Mouse (Mus musculus) cerebellum, postnatal 4 days (tissue): ENCODE measurements around the gene Pla2g15.

Experiments
- DNase-seq, 2 experiments: peaks; one replicate each; pipeline ENCODE4 v3.0.0; 2022; ENCODE audit warnings: low spot score in 2 of 2, mixed read lengths in 1 of 2

The Pla2g15 gene

DNA sequence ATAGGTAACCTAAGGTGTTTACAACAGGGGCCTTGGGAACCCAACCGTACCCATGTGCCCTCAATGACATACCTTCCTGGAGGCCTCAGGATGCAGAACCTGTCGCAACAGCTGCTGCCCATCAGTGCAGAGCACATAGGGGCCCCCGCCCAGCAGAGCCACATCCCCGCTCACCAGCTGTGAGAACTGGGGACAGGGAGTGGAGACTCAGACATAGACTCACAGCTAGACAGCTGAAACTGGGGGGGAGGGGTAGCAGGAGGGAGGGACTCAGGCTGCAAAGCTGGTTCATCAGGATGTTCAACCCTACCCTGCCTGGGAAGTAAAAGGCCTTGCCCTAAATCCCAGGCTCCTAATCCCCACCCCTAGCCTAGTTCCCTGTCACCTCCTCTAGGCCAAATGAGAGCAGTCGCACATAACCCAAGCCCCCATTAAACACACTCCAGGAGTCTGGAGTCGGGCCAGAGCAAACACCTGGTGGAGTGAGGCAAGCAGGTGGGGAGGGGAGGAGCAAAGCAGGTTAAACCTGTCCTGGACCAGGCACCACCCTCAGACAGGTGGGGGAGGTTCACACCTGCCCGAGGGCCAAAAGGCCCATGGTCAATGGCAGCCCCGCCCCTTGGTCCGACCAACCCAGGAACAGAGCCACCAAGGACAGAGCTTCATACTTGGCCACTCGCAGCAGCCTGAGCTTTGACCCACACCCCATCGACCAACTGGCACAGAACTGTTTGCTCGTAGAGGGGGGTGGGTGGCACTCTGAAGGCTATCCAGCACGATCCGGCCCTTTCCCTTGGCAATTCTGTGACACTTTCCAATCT is 15.2 kb upstream of the Pla2g15 start:
- no peak for DNase-seq

DNA sequence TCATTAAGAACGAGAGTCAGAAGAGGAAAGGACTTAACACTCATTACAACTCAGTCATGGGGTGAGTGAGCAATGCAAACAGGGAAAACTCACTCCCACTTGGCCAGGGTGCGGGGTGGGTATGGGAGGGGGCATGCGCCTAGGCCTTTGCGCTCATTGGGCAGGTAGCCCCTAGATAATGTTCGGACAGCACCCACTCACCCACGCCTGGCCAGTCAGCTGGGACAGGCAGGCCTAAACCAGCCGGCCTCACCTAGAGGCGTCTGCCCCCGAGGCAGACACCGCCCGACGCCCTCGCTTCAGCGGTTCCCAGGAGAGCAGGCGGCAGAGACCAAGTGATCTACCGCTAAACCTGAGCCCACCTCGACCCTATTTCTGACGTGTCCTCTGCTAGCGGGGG is 14.5 kb upstream of the Pla2g15 start:
- no peak for DNase-seq

DNA sequence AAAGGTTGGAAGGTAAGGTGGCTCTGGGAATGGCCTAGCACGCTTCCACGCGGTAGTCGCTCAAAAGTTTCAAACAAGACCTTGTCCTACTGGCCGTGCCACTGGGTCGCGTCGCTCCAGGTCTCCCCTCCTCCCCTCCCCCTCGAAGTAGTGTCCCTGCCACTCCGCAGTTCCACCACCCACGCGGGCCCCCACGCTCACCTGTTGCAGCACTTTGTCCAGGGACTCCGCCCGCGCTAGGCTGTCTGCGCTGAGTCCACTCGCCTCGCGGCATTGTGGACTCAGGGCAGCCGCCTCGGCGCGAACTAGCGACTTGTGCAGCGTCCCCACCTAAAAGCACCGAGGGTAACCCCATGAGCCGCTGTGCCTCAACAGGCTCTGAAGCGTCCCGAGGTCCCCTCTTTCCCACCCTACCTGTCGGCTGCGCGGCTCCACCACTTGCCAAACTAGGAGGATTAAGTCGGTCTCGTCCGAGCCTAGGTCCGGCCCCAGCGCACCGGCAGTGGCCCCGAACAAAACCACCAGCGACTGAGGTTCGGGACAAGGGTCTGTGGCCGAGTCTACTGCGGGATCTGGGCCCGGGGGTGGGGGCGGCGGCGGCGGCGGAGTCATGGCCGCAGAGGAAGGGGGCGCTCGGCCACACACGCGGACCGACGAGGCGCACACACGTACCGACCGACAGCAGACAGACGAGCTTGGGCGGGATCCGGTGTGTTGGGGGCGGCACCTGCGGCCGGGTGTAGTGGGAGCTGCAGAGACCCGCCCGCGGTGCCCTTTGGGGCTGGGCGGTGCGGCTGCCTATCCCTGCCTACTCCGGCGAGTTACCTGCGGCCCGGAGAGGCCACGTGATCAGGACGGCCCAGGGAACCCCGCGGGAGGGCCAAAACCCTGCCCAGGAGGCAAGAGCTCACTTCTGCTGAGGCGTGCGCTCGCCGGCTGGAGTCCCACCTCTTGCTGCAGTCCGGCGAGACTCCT is 13.8 kb upstream of the Pla2g15 start, which contains the start of gene Esrp2:
TSS of gene Esrp2 (minus strand) at position 819 of the 975 bp plus-strand sequence.
- no peak for DNase-seq

DNA sequence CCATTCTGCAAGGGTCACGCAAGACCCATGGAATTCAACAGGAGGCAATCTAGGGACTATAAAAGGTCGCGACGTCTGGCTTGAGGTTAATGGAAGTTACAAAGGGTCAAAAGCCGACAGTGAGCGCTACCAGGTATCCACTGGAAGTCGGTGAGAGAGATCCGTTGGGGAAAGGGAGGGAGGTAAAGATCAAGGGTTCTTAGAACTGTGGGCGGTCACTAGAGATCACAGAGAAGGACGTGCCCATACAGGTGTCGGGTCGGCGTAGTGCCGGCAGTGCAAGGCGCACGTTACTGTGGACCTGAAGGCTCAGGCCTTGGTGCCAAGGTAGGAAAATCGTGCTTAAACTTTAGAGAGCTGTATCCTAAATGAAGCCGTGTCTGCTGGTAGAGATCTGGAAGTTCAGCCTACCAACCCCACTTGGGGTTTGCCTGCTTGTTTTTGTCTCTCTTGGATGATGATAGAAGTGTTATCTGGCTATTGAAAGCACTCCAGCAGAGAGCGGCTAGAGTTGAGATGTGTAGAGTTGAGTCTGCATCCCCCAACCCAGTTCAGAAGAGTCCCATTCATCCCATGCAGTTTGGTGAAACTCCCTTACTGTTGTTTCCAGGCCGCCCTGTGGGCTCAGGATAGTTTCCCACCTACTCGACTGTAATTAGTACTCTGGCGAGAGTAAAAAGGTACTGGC is 12.8 kb upstream of the Pla2g15 start:
- no peak for DNase-seq

DNA sequence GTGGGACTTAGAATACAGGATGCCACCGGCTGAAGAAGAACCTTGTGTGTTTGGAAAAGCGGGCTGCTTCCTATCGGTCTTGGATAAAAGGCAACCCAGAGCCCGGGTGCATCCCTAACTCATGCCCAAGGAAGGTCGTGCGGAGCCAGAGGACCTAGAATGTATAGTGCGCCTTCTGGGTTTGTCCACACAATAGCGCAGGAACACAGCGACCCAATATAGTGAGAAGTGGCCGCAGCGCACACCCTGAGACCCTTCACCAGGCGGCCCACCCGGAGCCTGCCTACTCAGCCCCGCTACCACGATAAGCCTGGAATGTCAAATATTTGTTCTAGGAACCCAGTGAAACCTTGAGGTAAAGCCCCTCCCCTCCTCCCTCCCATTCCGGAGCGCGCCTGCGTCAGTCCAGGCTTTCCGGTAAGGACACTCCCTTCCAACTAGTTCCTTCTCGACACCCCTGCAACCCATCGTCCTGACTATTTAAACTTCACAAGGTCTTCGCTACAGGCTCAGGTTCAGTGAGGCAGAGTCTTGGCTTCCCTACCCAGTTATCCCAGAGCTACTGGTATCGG is 12.2 kb upstream of the Pla2g15 start:
- DNase-seq = no peak

DNA sequence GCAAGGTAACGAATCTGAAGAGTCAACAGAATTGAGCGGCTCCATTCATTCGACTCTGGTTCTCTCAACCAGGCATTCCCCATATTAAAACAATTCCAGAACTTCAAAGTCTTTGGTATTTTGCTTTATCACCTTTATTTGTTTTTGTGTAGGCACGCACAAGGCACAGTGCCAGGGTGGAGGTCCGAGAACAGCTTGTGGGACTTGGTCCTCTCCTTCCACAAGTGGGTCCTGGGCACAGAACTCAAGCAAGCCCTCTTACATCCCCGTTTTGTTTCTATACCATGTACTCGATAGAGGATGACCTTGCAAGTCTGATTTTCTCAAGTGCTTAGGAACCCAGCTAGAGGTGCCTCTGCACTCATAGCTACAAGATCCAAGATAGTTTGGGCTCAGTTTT is 11.6 kb upstream of the Pla2g15 start:
- no peak for DNase-seq

DNA sequence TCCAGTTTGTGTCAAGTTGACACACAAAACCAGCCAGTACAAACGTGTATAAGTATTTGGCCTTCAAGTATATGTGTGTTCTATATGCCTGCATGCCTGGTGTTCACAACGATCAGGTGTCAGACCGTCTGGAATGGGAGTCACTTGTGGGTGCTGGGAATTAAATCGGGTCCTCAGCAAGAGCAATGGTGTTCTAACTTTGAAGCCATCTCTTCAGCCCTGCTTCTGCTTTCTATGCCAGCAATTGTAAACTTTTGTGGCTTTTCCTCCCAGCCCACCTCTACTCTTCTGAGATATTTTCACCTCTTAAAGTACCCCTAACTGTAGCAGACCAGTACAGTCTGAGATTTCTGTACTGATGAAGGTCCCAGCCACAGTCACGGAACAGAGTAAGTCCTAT is 10.0 kb upstream of the Pla2g15 start:
- no peak for DNase-seq

DNA sequence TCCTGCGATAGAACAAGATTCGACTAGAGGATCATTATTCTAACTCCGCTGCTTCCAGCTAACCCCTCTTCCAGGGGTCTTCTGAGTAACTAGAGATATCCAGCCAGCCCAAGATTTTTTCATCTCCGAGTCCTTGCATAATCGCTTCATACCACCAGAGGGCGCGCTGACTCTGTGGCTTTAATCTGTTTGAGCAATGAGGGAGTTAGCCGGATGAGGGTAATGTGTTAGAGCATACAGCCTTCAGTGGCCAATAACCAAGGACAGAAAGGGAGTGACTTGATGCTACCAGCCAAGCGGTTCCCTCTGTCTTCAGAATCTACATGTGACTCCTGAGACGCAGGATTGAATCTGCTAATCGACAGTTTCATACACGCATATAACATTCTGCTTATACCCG is 9.4 kb upstream of the Pla2g15 start:
- DNase-seq = peak; percentile 79 to 82

DNA sequence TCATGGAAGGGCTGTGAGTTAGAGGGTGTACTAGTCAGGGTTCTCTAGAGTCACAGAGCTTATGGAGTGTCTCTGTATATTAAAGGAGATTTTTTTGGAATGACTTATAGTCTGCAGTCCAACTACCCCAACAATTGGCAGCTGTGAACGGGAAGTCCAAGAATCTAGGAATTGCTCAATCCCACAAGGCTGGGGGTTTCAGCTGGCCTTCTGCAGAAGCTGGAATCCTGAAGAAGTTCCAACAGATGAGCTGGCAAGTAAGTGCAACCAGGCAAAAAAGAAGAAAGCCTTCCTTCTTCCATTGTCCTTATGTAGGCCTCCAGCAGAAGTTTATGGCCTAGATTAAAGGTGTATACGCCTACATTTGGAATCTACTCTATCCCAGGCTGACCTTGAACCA is 4.9 kb upstream of the Pla2g15 start:
- DNase-seq = no peak

DNA sequence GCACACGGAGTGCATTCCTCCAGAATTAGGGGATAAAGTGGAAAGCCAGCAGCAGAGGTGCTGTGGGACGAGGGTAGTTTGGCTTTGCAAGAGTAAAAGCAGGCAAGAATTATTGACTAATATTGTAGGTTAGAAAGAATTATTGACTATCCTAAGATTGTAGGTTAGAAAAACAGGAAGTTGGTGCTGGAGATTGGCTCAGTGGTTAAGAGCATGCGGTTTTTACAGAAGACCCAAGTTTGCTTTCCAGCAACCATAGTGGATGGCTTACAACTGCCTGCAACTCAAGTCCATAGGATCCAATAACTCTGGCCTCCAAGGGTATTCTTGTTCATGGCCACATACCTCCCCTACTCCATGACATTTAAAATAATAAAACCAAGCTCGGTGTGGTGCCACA is 4.2 kb upstream of the Pla2g15 start:
- no peak for DNase-seq

DNA sequence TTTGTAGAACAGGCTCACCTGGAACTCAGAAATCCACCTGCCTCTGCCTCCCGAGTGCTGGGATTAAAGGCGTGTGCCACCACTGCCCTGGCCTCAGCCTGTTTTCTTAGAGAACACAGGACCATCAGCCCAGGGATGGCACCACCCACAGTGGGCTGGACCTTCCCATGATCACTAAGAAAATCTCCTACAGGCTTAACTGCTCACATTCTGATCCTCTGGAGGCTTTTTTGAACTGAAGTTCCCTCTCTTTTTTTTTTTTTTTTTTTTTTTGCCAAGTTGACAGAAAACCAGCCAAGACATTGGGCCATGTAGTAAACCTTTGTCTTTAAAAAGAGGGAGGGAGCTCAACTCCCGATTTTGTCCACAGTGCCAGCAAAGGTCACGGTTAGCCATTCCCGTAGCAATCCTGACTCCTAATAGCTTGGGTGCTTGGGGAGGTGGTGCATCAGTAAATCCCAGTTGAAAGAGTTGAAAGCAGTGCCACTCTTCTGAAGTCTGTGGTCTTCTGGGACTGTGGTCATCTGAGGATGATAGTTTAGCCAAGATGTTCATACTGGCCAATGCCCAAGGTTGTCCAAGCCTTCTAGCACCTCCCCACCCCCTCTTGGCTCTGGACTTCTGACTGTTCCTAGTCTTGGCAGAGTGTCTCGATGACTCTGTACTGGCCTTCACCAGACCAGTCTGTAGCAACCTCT is 2.2 kb upstream of the Pla2g15 start:
- no peak for DNase-seq

DNA sequence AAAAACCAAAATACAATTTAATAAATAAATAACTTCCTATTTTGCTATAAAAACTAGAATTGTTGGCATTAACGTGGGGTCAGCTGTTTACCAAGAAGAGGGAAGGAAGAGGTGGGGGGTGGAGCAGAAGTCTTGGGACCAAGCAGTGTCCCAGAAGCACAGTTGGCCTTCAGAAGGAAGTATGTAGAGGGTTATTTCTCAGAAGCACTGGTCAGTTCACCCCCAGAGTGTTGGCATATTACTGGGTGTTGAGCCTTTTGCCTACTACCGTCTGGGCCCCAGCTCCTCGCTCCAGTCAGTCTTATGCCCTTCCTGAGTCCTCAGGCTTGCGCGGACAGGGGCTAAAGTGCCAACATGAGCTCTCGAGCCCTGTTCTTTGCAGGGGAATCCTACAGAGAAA is 1.2 kb upstream of the Pla2g15 start:
- no peak for DNase-seq

DNA sequence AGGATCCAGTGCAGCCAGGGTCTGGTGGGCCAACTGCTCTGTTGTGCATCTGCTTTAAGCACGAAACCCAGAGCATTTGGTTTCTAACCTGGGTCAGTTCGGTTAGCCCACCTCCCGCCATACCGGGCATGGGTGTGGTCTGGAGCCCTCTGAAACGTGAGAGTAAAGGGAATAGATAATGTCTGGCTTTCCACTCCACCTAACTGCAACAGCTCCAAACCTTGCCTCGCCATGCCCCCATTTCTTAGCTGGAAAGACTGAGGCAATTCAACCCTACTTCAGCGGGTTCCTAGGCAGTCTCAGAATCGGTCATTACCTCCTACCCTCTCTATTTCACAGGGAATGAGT is 428 bp downstream of the Pla2g15 start:
- no peak for DNase-seq

DNA sequence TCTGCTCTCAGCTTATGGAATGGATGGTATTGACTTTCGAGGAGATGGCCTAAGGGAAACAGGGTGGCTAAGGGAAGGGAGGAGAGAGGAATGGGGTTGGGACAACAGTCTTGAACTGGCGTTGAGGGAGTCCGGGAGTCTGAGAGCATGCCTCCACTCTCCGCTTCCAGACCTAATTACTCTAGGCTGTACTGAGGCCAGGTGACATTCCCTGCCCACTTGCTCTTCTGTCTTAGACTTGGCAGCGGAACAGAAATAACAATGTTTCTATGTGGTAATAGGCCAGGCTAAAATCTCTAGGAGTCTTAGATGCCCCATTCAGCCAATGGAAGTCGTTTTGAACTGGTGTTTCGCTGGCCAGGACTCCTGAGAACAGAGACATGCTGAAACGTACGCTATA is 842 bp downstream of the Pla2g15 start:
- no peak for DNase-seq

DNA sequence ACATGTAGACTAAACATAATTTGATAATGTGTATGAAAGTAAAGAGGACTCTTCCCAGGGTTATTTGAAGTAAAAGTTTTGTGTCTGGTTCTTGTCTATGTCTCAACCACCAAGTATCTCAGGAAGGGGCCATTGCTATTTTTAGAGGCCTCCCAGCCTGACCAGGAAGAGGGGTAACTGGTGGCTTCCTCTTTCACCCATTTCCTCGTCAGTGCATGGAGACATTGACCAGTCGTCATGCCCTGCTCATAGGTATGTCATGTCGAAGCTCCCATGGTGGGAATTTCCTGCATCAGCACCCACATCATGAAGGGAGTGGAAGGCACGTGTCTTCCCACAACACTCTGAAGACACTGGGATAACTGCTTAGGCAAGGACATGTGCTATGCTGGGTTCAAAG is 2.7 kb downstream of the Pla2g15 start:
- no peak for DNase-seq

DNA sequence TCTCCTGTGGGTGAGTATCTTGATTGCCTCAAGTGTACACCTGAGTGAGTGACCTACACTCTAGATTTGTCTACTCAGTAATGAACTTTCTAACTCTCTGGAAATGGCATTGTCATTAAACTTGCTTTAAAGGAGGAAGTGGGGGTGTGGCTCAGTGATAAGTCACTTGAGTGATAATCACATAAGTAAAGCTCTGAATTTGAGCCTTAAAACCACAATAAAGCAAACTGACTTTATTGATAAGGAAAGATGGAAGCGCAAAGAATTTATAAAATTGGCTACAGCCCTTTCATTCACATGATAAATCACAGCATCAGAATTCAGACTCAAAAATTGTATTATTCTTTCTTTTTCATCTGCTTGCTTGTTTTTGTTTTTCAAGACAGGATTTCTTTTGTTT is 7.2 kb downstream of the Pla2g15 start:
- DNase-seq = no peak

DNA sequence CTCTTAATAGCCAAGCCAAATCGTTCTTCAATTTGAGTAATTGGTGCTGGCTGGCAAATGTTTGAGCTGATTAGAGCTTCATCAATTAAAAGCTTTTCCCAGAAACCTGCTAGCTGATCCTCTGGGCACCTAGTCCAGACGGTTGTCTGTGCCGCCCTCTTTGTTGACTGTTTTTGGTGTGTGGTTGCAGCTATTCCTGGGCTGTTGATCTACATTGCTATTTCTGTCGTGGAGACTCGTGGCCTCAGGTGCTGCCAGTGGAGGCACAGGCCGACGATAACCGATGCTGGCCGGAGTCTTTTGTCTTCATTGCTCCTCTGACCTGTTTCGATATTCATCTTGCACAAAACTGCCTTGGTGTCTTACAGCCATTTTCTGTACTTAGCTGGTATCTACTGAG is 8.2 kb downstream of the Pla2g15 start:
- DNase-seq = no peak

DNA sequence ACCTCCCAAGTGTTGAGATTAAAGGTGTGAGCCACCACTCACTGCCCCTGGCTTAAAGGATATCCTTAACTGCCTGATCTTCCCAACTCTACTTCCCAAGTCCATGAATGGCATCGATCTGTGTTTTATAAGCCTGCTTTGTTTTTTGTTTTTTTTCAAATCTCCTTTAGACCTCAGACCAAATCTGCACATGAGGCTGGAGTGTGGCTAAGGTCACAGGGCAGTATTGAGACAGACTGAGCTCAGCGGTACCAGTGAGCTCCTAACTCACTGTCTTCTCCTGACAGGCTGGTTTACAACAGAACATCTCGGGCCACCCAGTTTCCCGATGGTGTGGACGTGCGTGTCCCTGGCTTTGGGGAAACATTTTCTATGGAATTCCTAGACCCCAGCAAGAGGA is 9.7 kb downstream of the Pla2g15 start:
- DNase-seq = no peak

DNA sequence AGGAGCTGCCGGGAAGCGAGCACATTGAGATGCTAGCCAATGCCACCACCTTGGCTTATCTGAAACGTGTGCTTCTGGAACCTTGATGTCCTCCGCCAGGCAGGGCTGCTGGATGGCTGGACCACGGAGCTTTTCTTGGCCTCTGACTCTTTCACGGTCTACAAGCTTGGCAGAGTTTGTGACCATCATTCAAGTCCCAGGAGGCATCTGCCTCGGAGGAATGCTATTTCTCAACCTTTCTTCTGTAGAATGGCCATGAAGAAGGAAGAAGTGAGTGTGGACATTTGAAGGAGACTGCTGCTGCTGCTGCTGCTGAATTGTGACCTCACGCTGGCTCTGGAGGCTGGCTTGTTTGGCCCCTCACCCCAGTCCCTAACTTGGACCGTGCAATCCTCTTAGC is 13.1 kb downstream of the Pla2g15 start:
- DNase-seq = no peak

DNA sequence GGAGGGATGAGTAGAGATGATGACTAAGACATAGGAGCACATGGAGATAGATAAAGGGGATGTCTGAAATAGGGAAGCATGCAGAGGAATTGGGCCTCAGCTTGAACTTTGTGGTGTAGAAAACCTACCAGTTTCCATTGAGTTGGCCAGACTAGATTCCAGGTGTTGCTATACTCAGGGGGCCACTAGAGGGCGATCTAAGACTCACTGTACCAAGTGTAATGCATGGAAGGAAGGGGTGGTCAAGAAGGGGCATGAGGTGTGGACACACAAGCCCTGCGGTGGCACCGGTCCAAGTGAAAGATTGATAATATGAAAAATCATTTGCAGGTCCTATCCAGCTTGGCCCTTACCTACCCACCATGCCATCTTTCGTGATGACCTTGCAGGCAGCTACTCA is 15.3 kb downstream of the Pla2g15 start:
- DNase-seq = peak; percentile 52 to 71

DNA sequence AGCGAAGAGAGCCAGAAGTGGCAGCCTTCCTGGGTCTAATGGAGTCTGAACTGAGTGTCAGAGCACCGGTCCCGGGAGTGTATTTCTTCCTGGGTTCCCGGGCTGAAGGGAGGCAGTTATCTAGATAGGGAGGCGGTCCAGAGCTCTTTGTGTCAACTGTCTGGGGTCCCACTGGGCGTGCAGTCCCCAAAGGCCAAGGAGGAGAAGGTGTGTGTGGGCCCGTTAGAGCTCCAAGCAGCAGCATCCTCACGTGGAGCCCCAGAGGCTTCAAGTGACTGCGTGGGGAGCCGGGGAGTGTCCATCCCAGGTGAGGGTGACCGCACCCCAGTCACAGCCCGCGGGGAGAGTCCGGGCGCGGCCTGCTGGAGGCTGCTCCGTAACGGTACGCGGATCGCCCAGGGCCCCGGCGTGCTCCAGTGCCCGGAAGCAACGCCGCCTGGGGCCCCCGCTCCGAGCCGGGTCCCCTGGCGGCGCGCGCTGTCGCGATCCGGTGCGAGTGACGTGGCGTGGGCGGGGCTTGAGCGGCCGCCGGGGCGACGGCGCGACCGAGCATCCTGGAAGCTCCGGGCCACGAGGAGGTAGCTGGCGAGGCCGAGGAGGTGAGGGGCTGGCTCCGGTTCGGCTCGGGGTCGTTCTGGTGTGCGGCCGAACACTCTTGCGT is 18.3 kb downstream of the Pla2g15 start, which contains the start of gene Slc7a6:
TSS of gene Slc7a6 (plus strand) at position 502 of the 661 bp plus-strand sequence.
- peak; percentile 62 to 81 for DNase-seq
